Mouse (Mus musculus) right cerebral cortex, postnatal 10 days (tissue): ENCODE results near the gene Socs3.

Experiments
- DNase-seq, 2 experiments: peaks; one replicate each; pipeline ENCODE4 v3.0.0; 2021; ENCODE audit warnings: low spot score in 2 of 2

Gene Socs3

DNA sequence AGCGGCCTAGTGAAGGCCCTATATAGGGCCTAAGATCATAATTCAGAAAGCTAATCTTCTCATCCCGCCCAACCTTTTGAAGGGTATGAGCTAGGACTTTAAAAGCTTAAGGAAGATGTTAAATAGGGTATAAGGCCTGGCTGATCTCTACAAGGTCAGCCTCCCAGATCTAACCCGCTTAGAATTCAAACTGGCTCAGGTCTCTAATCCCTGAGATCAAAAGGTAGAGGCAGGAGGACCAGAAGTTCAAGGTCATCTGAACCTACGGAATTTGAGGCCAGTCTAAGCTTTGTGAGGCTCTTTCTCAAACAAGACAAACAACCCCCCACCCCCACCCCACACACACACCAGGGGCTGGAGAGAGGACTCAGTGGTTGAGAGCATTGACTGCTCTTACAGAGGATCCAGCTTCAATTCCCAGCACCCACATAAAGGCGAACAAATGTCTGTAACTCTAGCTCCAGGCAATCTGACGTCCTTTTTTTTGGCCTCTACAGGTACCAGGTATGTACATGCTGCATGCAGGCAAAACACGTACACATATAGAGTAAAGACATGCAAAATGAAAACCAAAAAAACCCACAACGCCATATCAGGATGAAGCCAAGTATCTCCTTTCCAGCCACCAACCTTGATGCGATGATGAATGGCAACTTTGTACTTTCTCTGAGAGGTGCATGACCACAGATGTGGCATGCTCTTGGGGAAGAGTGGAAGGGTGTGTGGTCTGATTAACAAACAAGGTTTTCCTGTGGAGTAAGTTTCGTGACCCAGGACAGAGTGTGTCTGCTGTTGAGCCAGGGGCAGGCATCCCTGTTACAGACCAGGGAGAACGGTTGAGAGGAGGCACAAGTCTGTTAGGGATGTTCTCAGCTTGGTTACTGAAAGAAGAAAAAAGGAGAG, 3.1 kb upstream of the Socs3 start:
- no peak for DNase-seq

DNA sequence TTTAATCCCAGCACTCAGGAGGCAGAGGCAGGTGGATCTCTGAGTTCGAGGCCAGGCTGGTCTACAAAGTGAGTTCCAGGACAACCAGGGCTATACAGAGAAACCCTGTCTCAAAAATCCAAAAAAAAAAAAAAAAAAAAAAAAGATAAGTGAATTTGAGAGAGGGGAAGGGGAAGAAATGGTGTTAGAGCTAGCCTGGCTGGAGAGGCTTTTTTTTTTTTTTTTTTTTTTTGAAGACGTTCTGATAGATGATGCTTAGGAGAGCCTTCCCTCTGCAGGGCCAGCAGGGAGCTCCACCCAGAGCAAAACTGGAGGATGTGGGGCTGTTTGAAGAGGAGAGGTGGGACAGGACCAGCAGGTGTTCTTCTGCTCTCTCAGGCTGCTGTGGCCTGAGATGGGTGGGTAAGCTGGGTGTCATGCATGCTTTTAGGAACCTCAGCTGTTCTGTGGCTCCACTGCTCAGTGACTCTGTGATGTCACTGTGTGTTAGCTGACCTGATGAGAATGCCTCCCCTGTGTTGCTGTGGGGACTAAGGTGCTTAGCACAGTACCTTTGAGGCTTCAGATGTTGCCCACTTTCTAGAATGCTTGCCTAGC, 1.9 kb upstream of the Socs3 start:
- DNase-seq, result no peak

DNA sequence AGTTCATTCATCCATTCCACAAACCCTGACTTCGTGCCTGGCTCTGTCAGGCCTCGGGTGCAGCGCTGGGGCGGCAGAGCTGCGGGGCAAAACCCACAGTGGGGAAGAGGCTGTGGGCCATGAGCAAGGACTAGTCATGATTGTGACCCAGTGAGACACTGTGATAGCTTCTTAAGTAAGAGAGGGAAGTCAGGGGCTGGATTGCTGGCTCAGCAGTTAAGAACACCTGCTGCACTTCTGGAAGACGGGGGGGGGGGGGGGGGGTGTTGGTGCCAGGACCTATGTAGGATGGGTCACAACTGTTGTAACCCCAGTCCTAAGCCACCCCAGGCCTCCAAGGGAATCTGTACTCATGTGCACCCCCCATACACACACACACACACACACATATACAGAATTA, 1.3 kb upstream of the Socs3 start:
- DNase-seq, result no peak

DNA sequence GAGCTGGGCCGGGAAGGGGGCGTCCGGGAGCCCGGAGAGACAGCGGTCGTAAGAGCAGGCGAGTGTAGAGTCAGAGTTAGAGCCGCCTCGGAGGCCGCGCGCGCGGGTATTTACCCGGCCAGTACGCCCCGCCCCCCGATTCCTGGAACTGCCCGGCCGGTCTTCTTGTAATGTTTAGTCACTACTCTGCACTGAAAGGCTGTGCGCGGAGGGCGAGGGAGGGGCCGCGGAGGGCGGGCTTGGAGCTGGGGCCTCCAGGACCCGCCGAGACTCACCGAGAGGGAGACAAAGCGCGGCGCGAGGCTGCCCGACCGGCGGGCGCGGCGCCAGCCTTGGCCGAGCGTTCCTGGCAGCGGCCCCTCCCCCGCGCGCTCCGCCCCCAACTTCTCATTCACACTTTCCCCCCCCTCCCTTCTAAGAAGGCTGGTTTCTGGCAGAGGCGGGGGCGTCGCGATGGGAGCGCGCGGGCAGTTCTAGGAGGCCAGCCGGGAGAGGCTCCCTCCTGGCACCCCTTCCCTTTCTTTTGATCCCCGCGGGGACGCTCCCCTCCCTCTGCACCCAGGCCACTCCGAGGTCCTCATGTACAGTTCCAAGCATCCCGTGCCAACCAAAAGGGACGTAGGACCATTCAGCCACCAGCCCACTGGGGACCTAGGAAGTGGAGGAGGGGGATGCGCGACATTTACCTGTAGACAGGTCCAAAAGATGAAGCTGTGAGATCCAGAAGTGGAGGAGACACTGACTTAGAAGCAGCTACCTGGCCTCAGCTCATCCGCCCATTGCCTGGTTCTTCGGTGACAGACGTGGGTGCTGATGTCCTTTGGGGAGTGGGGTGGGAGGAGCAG, 525 bp downstream of the Socs3 start:
- peak; percentile 94 for DNase-seq

DNA sequence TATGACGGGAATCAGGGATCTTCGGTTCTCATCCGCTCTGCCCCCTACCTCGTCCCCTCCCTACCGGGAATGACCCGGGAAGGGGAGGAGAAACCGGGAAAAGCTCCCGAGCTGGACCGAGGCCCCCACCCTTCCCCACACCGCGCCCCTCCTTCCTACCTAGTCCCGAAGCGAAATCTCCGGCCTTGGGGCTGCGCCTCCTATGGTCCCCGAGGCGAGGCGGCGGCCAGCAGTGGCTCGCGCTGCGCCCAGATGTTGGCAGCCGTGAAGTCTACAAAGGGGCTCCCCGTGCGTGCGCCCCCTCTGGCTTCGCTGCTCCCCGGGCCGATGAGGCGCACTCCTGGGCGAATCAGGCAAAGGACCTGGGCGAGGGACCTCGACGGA, 1.1 kb downstream of the Socs3 start:
- no peak for DNase-seq

DNA sequence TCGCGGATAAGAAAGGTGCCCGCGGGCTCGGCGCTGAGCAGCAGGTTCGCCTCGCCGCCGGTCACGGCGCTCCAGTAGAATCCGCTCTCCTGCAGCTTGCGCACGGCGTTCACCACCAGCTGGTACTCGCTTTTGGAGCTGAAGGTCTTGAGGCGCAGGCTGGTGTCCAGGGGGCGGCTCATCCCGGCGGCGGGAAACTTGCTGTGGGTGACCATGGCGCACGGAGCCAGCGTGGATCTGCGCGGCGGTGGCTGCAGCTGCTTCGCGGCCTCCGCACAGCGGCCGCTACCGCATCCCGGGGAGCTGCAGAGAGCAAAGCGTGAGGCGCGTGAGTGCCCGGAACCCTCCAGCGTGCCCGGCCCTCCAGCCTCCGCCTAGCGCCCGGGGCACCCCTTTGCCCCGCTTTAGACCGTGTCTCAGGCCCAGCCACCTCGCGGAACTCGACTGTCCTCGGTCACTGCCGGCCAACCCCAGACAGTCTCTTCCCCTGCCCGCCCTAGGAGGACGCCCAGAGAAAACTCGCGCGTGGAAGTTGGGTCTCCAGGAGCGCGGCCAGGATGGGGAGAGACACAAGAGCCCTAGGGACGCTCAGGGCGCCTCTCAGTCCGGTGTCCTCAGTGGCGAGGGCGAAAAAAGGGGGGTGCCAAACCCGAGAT, 1.7 kb downstream of the Socs3 start:
- peak in 1 of 2 experiments; percentile 50 for DNase-seq

DNA sequence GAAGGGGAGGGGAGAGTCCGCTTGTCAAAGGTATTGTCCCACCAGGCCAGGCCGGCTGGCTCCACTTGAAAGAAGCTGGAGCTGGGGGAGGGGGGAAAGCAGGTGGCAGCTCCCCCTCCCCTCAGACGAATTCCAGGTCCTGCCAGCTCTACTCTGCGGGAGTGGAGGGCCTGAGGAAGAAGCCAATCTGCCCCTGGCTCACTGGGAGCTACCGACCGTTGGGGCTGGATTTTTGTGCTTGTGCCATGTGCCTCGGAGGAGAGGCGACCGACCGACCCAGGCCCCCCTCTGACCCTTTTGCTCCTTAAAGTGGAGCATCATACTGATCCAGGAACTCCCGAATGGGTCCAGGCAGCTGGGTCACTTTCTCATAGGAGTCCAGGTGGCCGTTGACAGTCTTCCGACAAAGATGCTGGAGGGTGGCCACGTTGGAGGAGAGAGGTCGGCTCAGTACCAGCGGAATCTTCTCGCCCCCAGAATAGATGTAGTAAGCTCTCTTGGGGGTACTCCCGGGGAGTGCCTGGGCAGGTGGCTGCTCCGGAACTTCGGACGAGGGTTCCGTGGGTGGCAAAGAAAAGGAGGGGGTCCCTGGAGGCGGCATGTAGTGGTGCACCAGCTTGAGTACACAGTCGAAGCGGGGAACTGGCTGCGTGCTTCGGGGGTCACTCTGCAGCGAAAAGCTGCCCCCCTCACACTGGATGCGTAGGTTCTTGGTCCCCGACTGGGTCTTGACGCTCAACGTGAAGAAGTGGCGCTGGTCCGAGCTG, 2.4 kb downstream of the Socs3 start:
- DNase-seq, result peak in 1 of 2 experiments; percentile 39

DNA sequence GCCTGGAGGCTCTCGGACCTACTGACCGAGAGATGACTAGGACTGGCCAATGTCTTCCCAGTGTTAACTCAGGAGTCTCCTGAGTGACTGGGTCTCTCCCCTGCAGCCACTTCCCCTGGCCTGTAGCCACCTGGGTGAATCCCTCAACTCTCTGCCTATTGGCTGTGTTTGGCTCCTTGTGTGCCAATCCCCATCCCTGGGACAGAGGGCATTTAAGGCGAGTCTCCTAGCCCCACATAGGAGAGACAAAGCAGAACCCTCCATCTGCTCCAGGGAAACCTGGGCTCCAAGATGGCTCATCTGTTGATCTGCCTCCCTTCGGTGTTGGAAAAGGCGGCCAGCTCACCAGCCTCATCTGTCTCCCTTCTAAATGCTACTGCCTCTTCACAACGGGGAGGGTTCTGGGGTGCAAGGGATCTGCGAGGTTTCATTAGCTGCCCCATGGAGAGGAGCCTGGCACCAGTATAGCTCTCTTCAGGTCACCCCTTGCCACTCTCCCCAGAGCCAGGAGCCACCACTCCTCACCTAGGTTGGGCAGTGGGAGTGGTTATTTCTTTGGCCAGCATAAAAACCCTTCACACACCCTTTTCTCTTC, 3.2 kb downstream of the Socs3 start:
- DNase-seq, result no peak

DNA sequence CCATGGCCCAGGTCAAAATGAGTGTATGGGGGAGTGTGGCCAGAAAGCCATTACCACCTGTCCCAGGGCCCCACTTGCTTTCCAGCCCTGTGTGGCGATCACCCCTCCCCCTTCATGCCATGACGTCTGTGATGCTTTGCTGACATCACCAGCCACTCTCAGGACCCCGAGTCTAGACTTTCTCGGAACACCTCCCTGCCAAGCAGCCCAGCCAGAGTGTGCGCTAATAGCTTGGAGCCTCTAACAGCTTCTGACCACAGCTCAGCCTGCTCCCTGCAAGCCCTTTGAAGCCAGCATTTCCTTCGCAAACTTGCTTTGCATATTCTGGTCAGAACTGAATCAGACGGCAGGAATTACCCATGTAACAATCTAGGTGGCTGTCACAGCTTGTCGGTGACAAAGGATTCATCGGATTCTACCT, 4.3 kb downstream of the Socs3 start:
- peak in 1 of 2 experiments; percentile 38 for DNase-seq

DNA sequence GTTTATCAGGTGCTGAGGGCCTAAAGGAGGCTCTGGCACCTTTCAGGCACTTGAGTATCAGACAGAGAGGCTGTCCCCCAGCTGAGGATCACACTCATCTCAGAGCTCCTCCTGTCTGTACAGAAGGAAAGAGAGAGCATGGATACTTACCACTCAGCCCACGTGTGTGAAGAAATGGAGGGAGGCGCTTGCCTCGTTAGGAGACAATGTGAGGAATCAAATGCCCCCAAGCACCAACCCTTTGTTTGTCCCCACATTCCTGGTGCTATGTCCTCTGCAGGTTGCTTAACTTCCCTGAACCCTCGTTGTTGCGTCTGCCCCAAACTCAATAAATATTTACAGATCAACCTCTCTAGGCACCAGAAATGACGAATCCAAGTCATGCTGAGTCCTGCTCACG, 4.8 kb downstream of the Socs3 start:
- peak in 1 of 2 experiments; percentile 28 for DNase-seq

DNA sequence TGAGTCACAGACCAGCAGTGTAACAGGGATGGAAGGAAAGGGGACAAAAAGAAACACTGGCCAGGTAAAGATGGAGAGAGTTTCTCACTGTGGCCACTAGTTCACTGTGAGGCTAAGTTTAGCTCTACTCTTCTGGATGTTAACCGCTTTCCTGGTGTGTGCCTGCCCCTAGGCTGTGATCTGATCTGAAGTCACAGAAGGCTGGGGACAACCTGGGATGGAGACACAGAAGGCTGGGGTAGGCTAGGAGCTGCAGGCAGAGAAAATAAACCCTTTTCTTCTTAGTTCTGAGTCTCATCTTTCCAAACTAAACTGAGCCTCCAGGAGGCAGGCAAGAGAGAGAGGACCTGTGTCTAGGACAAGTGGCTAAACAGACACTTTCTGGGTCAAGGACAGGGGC, 5.6 kb downstream of the Socs3 start:
- DNase-seq, result peak in 1 of 2 experiments; percentile 24

DNA sequence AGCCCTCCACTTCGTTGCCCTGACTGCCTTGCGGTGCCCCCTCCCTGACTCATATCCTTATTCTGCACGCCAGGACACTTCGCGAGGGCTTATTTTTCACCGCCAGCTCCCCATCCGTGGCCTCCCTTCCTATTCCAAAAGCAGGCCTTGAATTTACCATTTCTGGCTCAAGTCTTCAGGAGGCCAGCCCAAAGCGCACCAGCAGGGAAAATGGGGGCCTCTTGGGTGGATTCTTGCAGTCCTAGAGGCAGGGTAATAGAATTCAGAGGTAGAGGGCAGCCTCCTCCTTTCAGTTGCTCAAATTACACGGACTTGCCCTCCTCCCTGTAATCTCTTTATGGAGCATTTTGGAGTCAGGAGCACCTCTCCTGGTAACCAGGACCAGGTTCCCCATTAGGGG, 6.0 kb downstream of the Socs3 start:
- DNase-seq, result no peak

DNA sequence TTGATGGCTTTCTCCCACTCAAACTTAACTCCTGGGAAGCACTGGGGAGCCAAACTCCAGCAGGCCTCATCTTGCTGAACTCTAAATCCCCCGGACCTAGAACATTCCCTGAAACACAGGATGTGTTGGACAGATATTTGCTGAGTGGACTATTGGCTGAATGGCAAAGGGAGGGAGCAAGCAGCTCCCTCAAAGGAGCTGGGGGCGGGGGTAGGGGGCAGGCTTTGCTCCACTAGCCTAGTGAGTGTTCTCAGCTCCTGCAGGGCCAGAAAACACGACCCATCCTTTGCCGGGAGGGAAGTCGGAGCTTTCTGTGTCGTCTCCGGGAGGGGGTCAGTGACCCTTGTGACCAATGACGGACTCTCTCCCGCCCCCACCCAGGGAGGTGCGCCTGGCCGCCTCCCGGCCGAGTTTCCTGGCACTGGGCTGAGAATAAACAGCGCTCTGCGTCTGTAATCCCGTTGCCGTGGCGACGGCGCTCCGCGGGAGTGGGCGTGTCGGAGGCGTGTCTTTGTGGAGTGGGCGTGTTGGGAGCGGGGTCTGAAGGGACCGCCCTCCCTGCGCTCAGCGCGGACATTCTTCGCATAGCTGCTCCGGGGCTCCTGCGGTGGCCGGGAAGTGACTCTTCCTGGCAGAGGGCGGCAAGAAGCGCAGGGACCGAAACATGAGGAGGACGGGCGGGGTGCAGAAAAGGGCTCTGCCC, 6.6 kb downstream of the Socs3 start:
- DNase-seq, result peak; percentile 97 to 98

DNA sequence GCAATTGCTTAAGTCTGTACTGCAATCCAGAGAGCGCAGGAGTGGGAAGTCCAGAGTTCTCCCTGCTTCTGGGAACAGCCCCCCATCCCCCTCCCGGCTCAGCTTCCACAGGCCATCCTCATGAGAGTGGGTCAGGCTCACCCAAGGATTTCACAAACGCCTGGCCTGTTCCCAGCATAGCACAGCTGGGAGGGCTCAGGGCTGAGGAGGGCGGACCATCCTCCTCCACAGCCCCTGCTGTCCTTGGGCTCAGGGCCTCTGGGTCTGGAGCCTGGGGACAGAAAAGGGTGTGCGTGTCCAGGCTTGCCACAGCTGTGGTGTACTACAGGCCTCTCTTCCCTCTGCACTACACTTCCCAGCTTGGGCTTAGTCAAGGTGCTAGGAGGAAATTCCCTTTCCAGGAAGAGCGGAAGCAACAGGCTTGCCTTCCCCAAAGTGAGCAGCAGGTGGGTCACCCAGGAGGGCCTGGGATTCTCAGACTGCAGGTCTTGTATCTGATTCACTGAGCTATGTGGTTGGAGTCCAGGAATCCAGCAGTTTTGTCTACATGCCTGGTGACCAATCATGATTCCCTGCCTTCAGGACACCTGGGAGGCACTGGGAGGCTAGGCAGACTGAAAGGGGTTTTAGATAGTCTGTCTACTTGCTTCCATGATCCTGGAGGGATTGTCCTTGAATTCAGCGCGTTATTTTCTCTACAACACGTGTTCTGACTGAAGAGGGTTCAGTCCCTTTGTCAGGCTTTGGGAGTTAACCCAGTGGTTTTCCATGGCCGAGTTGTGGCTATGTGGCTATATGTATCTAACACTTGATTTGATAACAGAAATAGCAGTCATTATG, 7.4 kb downstream of the Socs3 start:
- DNase-seq, result peak; percentile 52 to 53

DNA sequence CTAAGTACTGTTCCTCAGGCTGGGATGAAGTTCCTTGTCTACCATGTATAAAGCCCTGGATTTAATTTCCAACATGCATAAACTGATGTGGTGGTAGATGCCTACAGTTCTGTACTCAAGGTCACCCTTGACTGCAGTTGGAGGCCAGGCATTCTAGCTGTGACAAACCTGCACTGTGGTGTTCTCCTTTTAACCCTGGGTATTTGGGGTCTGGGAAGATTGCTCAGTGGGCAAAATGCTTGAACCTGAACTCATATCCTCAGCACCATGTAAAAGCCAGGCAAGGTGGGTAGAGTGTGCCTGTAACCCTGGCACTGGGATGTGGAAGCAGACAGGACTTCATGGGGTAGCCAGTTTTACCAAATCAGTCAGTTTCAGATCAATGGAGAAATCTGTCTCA, 9.2 kb downstream of the Socs3 start:
- no peak for DNase-seq

DNA sequence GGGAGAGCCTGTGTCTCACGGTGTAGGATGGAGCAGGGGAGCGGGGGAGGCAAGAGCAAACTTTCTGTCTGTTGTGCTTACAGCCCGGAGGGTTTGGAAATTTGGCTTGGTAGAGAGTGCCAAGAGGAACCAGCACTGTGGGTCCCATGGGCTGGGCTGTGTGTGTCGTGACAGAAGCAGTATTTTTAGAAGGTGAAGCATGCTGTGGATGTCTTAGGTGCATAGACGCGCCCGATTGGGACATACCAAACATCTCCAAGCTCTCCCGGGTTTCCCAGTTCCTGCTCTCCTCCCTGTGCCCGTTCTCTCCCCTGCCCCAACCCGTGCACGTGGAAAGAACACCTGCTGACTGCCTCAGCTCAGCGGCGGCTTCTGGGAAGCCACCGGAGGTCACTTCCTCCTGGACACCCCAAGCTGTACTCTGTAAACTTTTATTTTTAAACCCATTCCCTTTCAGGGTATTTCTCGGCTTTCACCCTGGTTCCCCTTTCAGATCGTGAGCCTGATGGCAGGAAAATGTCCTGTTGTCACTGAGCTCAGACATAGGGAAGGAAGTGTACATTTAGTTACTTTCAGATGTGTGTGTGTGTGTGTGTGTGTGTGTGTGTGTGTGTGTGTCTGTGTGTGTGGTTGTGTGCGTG, 10.0 kb downstream of the Socs3 start:
- DNase-seq, result no peak

DNA sequence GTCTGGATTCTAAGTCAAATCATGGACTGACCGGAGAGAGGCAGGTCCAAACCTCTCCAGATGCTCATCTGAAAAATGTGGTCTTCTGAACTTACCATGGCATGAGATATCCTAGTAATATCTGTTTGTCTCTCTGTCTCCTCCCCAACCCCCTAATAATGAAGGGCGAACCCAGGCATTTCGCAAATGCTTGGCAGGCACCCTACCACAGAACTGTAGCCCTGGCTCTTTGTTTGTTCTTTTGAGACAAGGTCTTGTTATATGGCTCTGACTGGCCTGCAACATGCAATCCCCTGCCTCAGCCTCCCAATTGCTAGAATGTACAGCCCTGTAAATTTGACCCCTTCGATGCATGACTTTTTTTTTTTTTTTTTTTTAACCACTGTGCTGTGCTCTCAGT, 10.7 kb downstream of the Socs3 start:
- no peak for DNase-seq

DNA sequence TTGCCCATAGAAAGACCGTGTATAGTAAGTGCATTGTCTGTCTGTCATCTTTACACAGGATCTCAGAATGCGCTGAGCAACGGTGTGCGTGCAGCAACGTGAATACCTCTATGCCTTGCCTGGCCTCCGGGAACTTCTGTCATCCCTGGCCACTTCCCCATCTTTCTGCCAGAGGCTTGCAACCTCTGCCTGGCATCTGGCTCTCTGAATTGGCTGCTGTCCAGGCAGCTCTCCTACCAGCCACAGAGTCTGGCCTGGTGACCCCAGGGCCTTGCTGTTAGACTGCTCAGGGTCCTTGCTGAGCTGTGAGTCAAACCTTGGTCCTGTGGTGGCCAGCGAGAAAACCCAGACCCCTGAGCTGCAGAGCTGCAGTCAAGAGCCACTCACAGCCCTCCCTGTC, 11.7 kb downstream of the Socs3 start:
- no peak for DNase-seq

DNA sequence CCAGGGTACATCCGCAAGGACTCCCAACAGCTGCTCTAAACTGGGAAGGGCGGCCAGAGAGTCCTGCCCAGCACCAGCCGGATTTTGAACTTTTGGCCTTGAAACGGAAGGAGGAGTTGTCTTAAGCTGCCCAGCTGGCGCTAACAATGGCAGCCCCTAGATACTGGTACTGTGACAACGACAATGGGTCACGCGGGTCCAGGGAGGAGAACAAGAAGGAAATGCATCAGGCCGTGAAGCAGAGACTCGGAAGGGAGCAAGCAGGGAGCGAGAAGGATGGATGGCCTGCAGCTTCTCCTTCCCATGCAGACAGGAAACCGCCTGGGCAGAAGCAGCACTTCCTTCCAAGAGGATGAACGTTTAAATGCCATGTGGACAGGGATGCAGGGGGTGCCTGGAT, 14.2 kb downstream of the Socs3 start:
- DNase-seq, result no peak
